Mouse (Mus musculus): ENCODE data around the gene Stum.
"Not testable (repeated sequence)": the region's sequence is repeated elsewhere in the genome, so short reads cannot be mapped to it uniquely, and the experiment has no call there.

Stum gene

GRCm38 (mm10) chr1:180483399-180484291 is at the start of gene Stum:
Stum (minus strand) TSS chr1:180483504.
- in situ Hi-C loops (cut with MboI; ENCODE audit: low pct_unique_long_range_greater_than_20kb in 1 of 2, low sequenced_read_pairs in 2 of 2, unreplicated experiment in 1 of 2): loop anchor here in 1 of 2 experiments (10.0 kb wide), 1 partner anchor 49 kb away; no protein-coding TSS in a partner anchor

- in situ Hi-C loops (cut with MboI; ENCODE audit: low pct_unique_long_range_greater_than_20kb in 1 of 2, low sequenced_read_pairs in 2 of 2, unreplicated experiment in 1 of 2): no loop called here
These were observed 49.4 kb upstream of the Stum start for GRCm38 (mm10) chr1:180532671-180533070.

GRCm38 (mm10) chr1:180530457-180531263 is 47.4 kb upstream of the Stum start:
- in situ Hi-C loops (cut with MboI; ENCODE audit: low pct_unique_long_range_greater_than_20kb in 1 of 2, low sequenced_read_pairs in 2 of 2, unreplicated experiment in 1 of 2): no loop called here

GRCm38 (mm10) chr1:180529847-180530246 is 46.5 kb upstream of the Stum start:
- in situ Hi-C loops (cut with MboI; ENCODE audit: low pct_unique_long_range_greater_than_20kb in 1 of 2, low sequenced_read_pairs in 2 of 2, unreplicated experiment in 1 of 2): no loop called here

- in situ Hi-C loops (cut with MboI; ENCODE audit: low pct_unique_long_range_greater_than_20kb in 1 of 2, low sequenced_read_pairs in 2 of 2, unreplicated experiment in 1 of 2): no loop called here
These were observed 42.0 kb upstream of the Stum start for GRCm38 (mm10) chr1:180525301-180525700.

GRCm38 (mm10) chr1:180523320-180523719 is 40.0 kb upstream of the Stum start:
- in situ Hi-C loops (cut with MboI; ENCODE audit: low pct_unique_long_range_greater_than_20kb in 1 of 2, low sequenced_read_pairs in 2 of 2, unreplicated experiment in 1 of 2): no loop called here

- in situ Hi-C loops (cut with MboI; ENCODE audit: low pct_unique_long_range_greater_than_20kb in 1 of 2, low sequenced_read_pairs in 2 of 2, unreplicated experiment in 1 of 2): no loop called here
These were observed 36.9 kb upstream of the Stum start for GRCm38 (mm10) chr1:180520190-180520589.

GRCm38 (mm10) chr1:180519520-180519919 is 36.2 kb upstream of the Stum start:
- in situ Hi-C loops (cut with MboI; ENCODE audit: low pct_unique_long_range_greater_than_20kb in 1 of 2, low sequenced_read_pairs in 2 of 2, unreplicated experiment in 1 of 2): no loop called here

GRCm38 (mm10) chr1:180518899-180519298 is 35.6 kb upstream of the Stum start:
- in situ Hi-C loops (cut with MboI; ENCODE audit: low pct_unique_long_range_greater_than_20kb in 1 of 2, low sequenced_read_pairs in 2 of 2, unreplicated experiment in 1 of 2): not testable (repeated sequence)

- in situ Hi-C loops (cut with MboI; ENCODE audit: low pct_unique_long_range_greater_than_20kb in 1 of 2, low sequenced_read_pairs in 2 of 2, unreplicated experiment in 1 of 2): no loop called here
These were observed 35.1 kb upstream of the Stum start for GRCm38 (mm10) chr1:180518412-180518811.

GRCm38 (mm10) chr1:180517390-180518054 is 34.2 kb upstream of the Stum start:
- in situ Hi-C loops (cut with MboI; ENCODE audit: low pct_unique_long_range_greater_than_20kb in 1 of 2, low sequenced_read_pairs in 2 of 2, unreplicated experiment in 1 of 2): no loop called here

- in situ Hi-C loops (cut with MboI; ENCODE audit: low pct_unique_long_range_greater_than_20kb in 1 of 2, low sequenced_read_pairs in 2 of 2, unreplicated experiment in 1 of 2): no loop called here
These were observed 30.8 kb upstream of the Stum start for GRCm38 (mm10) chr1:180514077-180514476.

GRCm38 (mm10) chr1:180510879-180511278 is 27.6 kb upstream of the Stum start:
- in situ Hi-C loops (cut with MboI; ENCODE audit: low pct_unique_long_range_greater_than_20kb in 1 of 2, low sequenced_read_pairs in 2 of 2, unreplicated experiment in 1 of 2): no loop called here

- in situ Hi-C loops (cut with MboI; ENCODE audit: low pct_unique_long_range_greater_than_20kb in 1 of 2, low sequenced_read_pairs in 2 of 2, unreplicated experiment in 1 of 2): no loop called here
These were observed 27.1 kb upstream of the Stum start for GRCm38 (mm10) chr1:180510442-180510841.

- in situ Hi-C loops (cut with MboI; ENCODE audit: low pct_unique_long_range_greater_than_20kb in 1 of 2, low sequenced_read_pairs in 2 of 2, unreplicated experiment in 1 of 2): no loop called here
These were observed 25.4 kb upstream of the Stum start for GRCm38 (mm10) chr1:180508662-180509061.

- in situ Hi-C loops (cut with MboI; ENCODE audit: low pct_unique_long_range_greater_than_20kb in 1 of 2, low sequenced_read_pairs in 2 of 2, unreplicated experiment in 1 of 2): no loop called here
These were observed 24.0 kb upstream of the Stum start for GRCm38 (mm10) chr1:180507291-180507791.

GRCm38 (mm10) chr1:180506341-180506740 is 23.0 kb upstream of the Stum start:
- in situ Hi-C loops (cut with MboI; ENCODE audit: low pct_unique_long_range_greater_than_20kb in 1 of 2, low sequenced_read_pairs in 2 of 2, unreplicated experiment in 1 of 2): no loop called here

GRCm38 (mm10) chr1:180504899-180505298 is 21.6 kb upstream of the Stum start:
- in situ Hi-C loops (cut with MboI; ENCODE audit: low pct_unique_long_range_greater_than_20kb in 1 of 2, low sequenced_read_pairs in 2 of 2, unreplicated experiment in 1 of 2): no loop called here

GRCm38 (mm10) chr1:180503484-180503883 is 20.2 kb upstream of the Stum start:
- in situ Hi-C loops (cut with MboI; ENCODE audit: low pct_unique_long_range_greater_than_20kb in 1 of 2, low sequenced_read_pairs in 2 of 2, unreplicated experiment in 1 of 2): no loop called here
